Mouse (Mus musculus) ES-CJ7 (cell line): ENCODE data around the gene Scn8a.

Source experiments
- DNase-seq: peaks from one replicate; pipeline ENCODE4 v3.0.0; 2011; ENCODE audit warnings: low read depth, low spot score

The Scn8a gene

GRCm38 (mm10) chr15:101069641-101070190 is 200.1 kb downstream of the Scn8a start:
- DNase-seq: no peak

- DNase-seq: no peak
Measured at GRCm38 (mm10) chr15:101070762-101071161, 201.1 kb downstream of the Scn8a start.

- no peak for DNase-seq
Measured at GRCm38 (mm10) chr15:101072736-101073135, 203.1 kb downstream of the Scn8a start.

GRCm38 (mm10) chr15:101074067-101074466 is 204.4 kb downstream of the Scn8a start:
- DNase-seq: no peak

- no peak for DNase-seq
Measured at GRCm38 (mm10) chr15:101075150-101075549, 205.5 kb downstream of the Scn8a start.

GRCm38 (mm10) chr15:101075656-101076055 is 206.0 kb downstream of the Scn8a start:
- DNase-seq: no peak

- DNase-seq: no peak
Measured at GRCm38 (mm10) chr15:101076071-101077000, 206.7 kb downstream of the Scn8a start.

- peak; percentile 59 for DNase-seq
Measured at GRCm38 (mm10) chr15:101077001-101077812, 207.5 kb downstream of the Scn8a start.

- no peak for DNase-seq
Measured at GRCm38 (mm10) chr15:101077813-101078730, 208.4 kb downstream of the Scn8a start, which contains the start of gene Fignl2. Gene Fignl2 (minus strand): TSS chr15:101078567.

- DNase-seq: no peak
Measured at GRCm38 (mm10) chr15:101078731-101079156, 209.1 kb downstream of the Scn8a start.

- no peak for DNase-seq
Measured at GRCm38 (mm10) chr15:101080031-101080520, 210.4 kb downstream of the Scn8a start.

- DNase-seq: peak; percentile 49
Measured at GRCm38 (mm10) chr15:101081035-101081548, 211.4 kb downstream of the Scn8a start.

- peak; percentile 97 for DNase-seq
Measured at GRCm38 (mm10) chr15:101082236-101082635, 212.6 kb downstream of the Scn8a start.

- DNase-seq: no peak
Measured at GRCm38 (mm10) chr15:101084499-101084898, 214.8 kb downstream of the Scn8a start.

GRCm38 (mm10) chr15:101086451-101086850 is 216.8 kb downstream of the Scn8a start:
- DNase-seq: no peak

- no peak for DNase-seq
Measured at GRCm38 (mm10) chr15:101086956-101087355, 217.3 kb downstream of the Scn8a start.

- DNase-seq: no peak
Measured at GRCm38 (mm10) chr15:101088291-101088690, 218.6 kb downstream of the Scn8a start.

GRCm38 (mm10) chr15:101091551-101091950 is 221.9 kb downstream of the Scn8a start:
- DNase-seq: no peak

- peak; percentile 70 for DNase-seq
Measured at GRCm38 (mm10) chr15:101092121-101092828, 222.6 kb downstream of the Scn8a start.
